Mouse (Mus musculus): Measurements from ENCODE around the gene Wdr72. TPM values are rescaled to one million over a fixed set of nuclear protein-coding genes. Genes with fewer than 3 reads are reported as not detected.

Gene Wdr72
- total and polyA plus RNA-seq, 2 experiments from 2014 or later: 0.05 to 0.22 TPM

- Histone ChIP-seq H3K36me3 (ENCODE audit: insufficient read depth) (no peaks in the 10 kb centered on the region), H3K27ac (ENCODE audit: low read depth, low read length) (no peak overlapping the region), H3K9ac (no peak overlapping the region), H3K9me3 (ENCODE audit: low read length) (no peaks in the 10 kb centered on the region), H3K4me1 (ENCODE audit: insufficient read depth) (no peaks in the 10 kb centered on the region), H3K27me3 (ENCODE audit: insufficient read depth, low read length) (no peaks in the 10 kb centered on the region), H3K4me2 (ENCODE audit: low read depth) (no peak overlapping the region), H3K4me3 (ENCODE audit: low read depth, low read length) (no peak overlapping the region)
- 95% methylated on average over 1 of the region's 1 CpGs for WGBS
- TF ChIP-seq CTCF (IDR thresholded peaks at IDR 0.05; ENCODE audit: low read depth): no peak
- ATAC-seq: no peak
- no peak for DNase-seq
Measured at GRCm38 (mm10) chr9:74102615-74103014, 7.5 kb upstream of the Wdr72 start.

- ATAC-seq: no peak
- H3K9ac ChIP-seq: no peak overlapping the region
- H3K36me3 ChIP-seq (ENCODE audit: insufficient read depth): no peaks in the 10 kb centered on the region
- H3K4me3 ChIP-seq (ENCODE audit: low read depth, low read length): no peak overlapping the region
- H3K4me1 ChIP-seq (ENCODE audit: insufficient read depth): no peaks in the 10 kb centered on the region
- no peaks in the 10 kb centered on the region for H3K9me3 ChIP-seq (ENCODE audit: low read length)
- no peak overlapping the region for H3K27ac ChIP-seq (ENCODE audit: low read depth, low read length)
- no peak for DNase-seq
- no peak for TF ChIP-seq CTCF (IDR thresholded peaks at IDR 0.05; ENCODE audit: low read depth)
- no peaks in the 10 kb centered on the region for H3K27me3 ChIP-seq (ENCODE audit: insufficient read depth, low read length)
- peak overlapping the region; percentile 34 for H3K4me2 ChIP-seq (ENCODE audit: low read depth)
- WGBS: 4% methylated on average over 7 of the region's 7 CpGs
Measured at GRCm38 (mm10) chr9:74110461-74110816, 283 bp downstream of the Wdr72 start.

- DNase-seq (no peak), ATAC-seq (no peak)
- H3K4me1 ChIP-seq (ENCODE audit: insufficient read depth): no peaks in the 10 kb centered on the region
- H3K9ac ChIP-seq: no peak overlapping the region
- WGBS: 94% methylated on average over 9 of the region's 9 CpGs
- H3K4me2 ChIP-seq (ENCODE audit: low read depth): no peak overlapping the region
- H3K4me3 ChIP-seq (ENCODE audit: low read depth, low read length): no peak overlapping the region
- H3K27me3 ChIP-seq (ENCODE audit: insufficient read depth, low read length): no peaks in the 10 kb centered on the region
- H3K36me3 ChIP-seq (ENCODE audit: insufficient read depth): no peaks in the 10 kb centered on the region
- TF ChIP-seq CTCF (IDR thresholded peaks at IDR 0.05; ENCODE audit: low read depth): no peak
- H3K9me3 ChIP-seq (ENCODE audit: low read length): no peaks in the 10 kb centered on the region
- H3K27ac ChIP-seq (ENCODE audit: low read depth, low read length): no peak overlapping the region
Measured at GRCm38 (mm10) chr9:74112526-74112925, 2.4 kb downstream of the Wdr72 start.

GRCm38 (mm10) chr9:74126222-74126621 is 16.1 kb downstream of the Wdr72 start:
- H3K4me3 ChIP-seq (ENCODE audit: low read depth, low read length): no peak overlapping the region
- no peaks in the 10 kb centered on the region for H3K36me3 ChIP-seq (ENCODE audit: insufficient read depth)
- no peak for ATAC-seq
- WGBS: 64% methylated on average over 5 of the region's 5 CpGs
- no peak for TF ChIP-seq CTCF (IDR thresholded peaks at IDR 0.05; ENCODE audit: low read depth)
- no peak overlapping the region for H3K4me2 ChIP-seq (ENCODE audit: low read depth)
- H3K9ac ChIP-seq: no peak overlapping the region
- no peaks in the 10 kb centered on the region for H3K4me1 ChIP-seq (ENCODE audit: insufficient read depth)
- DNase-seq: no peak
- H3K27ac ChIP-seq (ENCODE audit: low read depth, low read length): no peak overlapping the region
- no peaks in the 10 kb centered on the region for H3K27me3 ChIP-seq (ENCODE audit: insufficient read depth, low read length)
- H3K9me3 ChIP-seq (ENCODE audit: low read length): no peaks in the 10 kb centered on the region

GRCm38 (mm10) chr9:74134010-74134409 is 23.9 kb downstream of the Wdr72 start:
- no peak for DNase-seq
- 65% methylated on average over 2 of the region's 2 CpGs for WGBS
- no peak for TF ChIP-seq CTCF (IDR thresholded peaks at IDR 0.05; ENCODE audit: low read depth)

DNA sequence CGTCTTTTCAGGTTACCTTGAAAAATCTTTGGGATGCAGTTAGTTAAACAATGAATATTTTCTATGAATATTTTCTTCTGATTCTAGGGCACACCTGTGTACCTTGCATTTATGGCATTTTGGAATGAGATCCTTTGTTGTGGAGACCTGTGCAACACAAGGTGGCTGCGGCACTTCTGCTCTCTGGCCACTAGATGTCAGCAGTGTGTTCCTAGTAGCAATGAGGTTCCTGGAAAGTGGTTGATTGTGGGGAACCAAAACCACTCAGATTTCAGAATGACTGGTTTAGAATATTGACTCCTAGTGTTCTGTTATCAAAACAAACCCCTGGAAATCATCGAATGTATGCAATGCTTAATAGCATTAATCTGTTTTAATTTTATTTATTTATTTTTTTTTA is 31.7 kb downstream of the Wdr72 start:
- WGBS: 5% methylated on average over 3 of the region's 3 CpGs
- Histone ChIP-seq H3K9me3 (ENCODE audit: low read length) (no peaks in the 10 kb centered on the region), H3K4me2 (ENCODE audit: low read depth) (no peak overlapping the region), H3K27ac (ENCODE audit: low read depth, low read length) (no peak overlapping the region), H3K27me3 (ENCODE audit: insufficient read depth, low read length) (no peaks in the 10 kb centered on the region), H3K4me1 (ENCODE audit: insufficient read depth) (no peaks in the 10 kb centered on the region), H3K9ac (no peak overlapping the region), H3K36me3 (ENCODE audit: insufficient read depth) (no peaks in the 10 kb centered on the region), H3K4me3 (ENCODE audit: low read depth, low read length) (no peak overlapping the region)
- peak; percentile 90 for DNase-seq
- peak; percentile 73; the same call in 1 of the 2 replicates for ATAC-seq
- TF ChIP-seq CTCF (IDR thresholded peaks at IDR 0.05; ENCODE audit: low read depth): peak; percentile 97

More at GRCm38 (mm10) chr9:74134010-74134409, 23.9 kb downstream of the Wdr72 start:
- Histone ChIP-seq H3K9me3 (ENCODE audit: low read length) (no peaks in the 10 kb centered on the region), H3K36me3 (ENCODE audit: insufficient read depth) (no peaks in the 10 kb centered on the region), H3K27me3 (ENCODE audit: insufficient read depth, low read length) (no peaks in the 10 kb centered on the region), H3K27ac (ENCODE audit: low read depth, low read length) (no peak overlapping the region), H3K4me2 (ENCODE audit: low read depth) (no peak overlapping the region), H3K9ac (no peak overlapping the region), H3K4me1 (ENCODE audit: insufficient read depth) (no peaks in the 10 kb centered on the region), H3K4me3 (ENCODE audit: low read depth, low read length) (no peak overlapping the region)
- no peak for ATAC-seq

DNA sequence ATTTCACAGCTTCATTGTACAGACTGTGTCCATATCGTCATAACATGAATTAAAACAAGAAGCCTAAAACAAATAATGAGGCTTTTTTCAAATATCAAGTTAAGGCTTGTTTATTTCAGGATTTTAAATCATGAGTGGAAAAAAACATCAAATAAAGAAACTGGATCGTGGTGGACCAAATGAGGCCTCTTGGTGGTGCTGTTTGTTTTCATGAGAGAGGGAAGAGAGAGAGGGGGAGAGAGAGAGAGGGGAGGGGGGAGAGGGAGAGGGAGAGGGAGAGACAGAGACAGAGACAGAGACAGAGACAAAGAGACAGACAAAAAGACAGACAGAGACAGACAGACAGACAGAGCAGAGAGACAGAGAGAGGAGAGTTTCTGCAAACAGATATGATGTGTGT is 32.5 kb downstream of the Wdr72 start:
- 36% methylated on average over 2 of the region's 2 CpGs for WGBS
- DNase-seq (no peak), ATAC-seq (no peak)

More for the DNA sequence above, 32.5 kb downstream of the Wdr72 start:
- Histone ChIP-seq H3K4me2 (ENCODE audit: low read depth) (no peak overlapping the region), H3K9me3 (ENCODE audit: low read length) (no peaks in the 10 kb centered on the region), H3K4me3 (ENCODE audit: low read depth, low read length) (no peak overlapping the region), H3K36me3 (ENCODE audit: insufficient read depth) (no peaks in the 10 kb centered on the region), H3K9ac (no peak overlapping the region), H3K4me1 (ENCODE audit: insufficient read depth) (no peaks in the 10 kb centered on the region), H3K27ac (ENCODE audit: low read depth, low read length) (no peak overlapping the region), H3K27me3 (ENCODE audit: insufficient read depth, low read length) (0 out of 2 replicates have a peak, but pooled peaks cover under 1% of the 10 kb centered on the region)
- peak; percentile 26; the same call in 1 of the 2 replicates for TF ChIP-seq CTCF (IDR thresholded peaks at IDR 0.05; ENCODE audit: low read depth)
